Mouse (Mus musculus): Measurements from ENCODE around the gene Ascc2.

DNA sequence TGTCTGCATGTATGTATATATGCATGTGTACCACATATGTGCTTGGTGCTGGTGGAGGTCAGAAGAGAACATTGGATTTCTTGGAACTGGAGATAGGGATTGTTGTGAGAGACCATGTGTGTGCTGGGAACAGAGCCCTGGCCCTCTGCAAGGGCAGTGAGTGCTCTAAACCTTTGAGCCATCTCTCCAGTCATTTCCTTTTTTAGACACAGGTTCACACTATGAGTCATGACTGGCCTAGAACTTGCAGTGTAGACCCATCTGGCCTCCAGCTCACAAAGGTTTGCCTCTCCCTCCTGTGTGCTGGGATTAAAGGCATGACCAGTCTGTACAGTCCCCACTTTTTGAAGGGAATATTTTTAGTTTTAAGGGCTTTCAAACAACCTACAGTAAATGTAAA is 75.3 kb downstream of the Ascc2 start:
- TF ChIP-seq CTCF (IDR thresholded peaks at IDR 0.05; ENCODE audit: insufficient read depth, low read depth, low read length) (no peak), POLR2A (IDR thresholded peaks at IDR 0.05; ENCODE audit: insufficient read depth, low read depth, low read length) (no peak)
